Comparison of ENCODE assay signal across 8 mouse cellular contexts in genomic region chr1:37029154-37029907, GRCm38 (mm10). TPM values are rescaled to one million over a fixed set of nuclear protein-coding genes. Genes with fewer than 3 reads are reported as not detected.
A peak's percentile ranks its signal among the peaks of the same experiment; 100 is the strongest.
DNase-seq lines count a peak whose midpoint lies in the region; ATAC-seq lines count a peak whose summit lies in the region.

No protein-coding gene starts in this region.

- H3K4me1 ChIP-seq in forebrain, embryonic 10.5 days, result peaks cover 23% of the 10 kb centered on the region
- H3K4me1 ChIP-seq in heart, embryonic 14.5 days (ENCODE audit: control insufficient read depth in 2 of 2, insufficient read depth in 2 of 2, low read length in 2 of 2), result peaks cover 3 to 6% of the 10 kb centered on the region in 2 experiments; a peak in 3 of 4 replicates
- peaks cover 6% of the 10 kb centered on the region; the same call in 1 of the 2 replicates for H3K4me1 ChIP-seq in liver, embryonic 15.5 days (replicated peaks)
- H3K4me1 ChIP-seq in stomach, embryonic 15.5 days, result peaks cover 11% of the 10 kb centered on the region

- no peaks in the 10 kb centered on the region for H3K9me3 ChIP-seq in forebrain, embryonic 10.5 days
- H3K9me3 ChIP-seq in heart, embryonic 14.5 days (ENCODE audit: control insufficient read depth, low read length), result no peaks in the 10 kb centered on the region
- H3K9me3 ChIP-seq in liver, embryonic 15.5 days (replicated peaks), result no peaks in the 10 kb centered on the region
- no peaks in the 10 kb centered on the region for H3K9me3 ChIP-seq in stomach, embryonic 15.5 days

- peak overlapping the region; percentile 61 for H3K4me3 ChIP-seq in forebrain, embryonic 10.5 days
- H3K4me3 ChIP-seq in heart, embryonic 14.5 days (ENCODE audit: control insufficient read depth in 1 of 2, insufficient read depth in 1 of 2, low read depth in 1 of 2, low read length in 2 of 2), result peak overlapping the region; percentile 46 to 64
- peak overlapping the region; percentile 38 for H3K4me3 ChIP-seq in liver, embryonic 15.5 days (replicated peaks)
- peak overlapping the region; percentile 39 for H3K4me3 ChIP-seq in stomach, embryonic 15.5 days (replicated peaks)

- 3% methylated on average over 26 of the region's 26 CpGs for WGBS in forebrain, embryonic 10.5 days
- 3% methylated on average over 26 of the region's 26 CpGs for WGBS in heart, embryonic 14.5 days
- 3% methylated on average over 26 of the region's 26 CpGs for WGBS in liver, embryonic 15.5 days (ENCODE audit: insufficient replicate concordance)
- 2% methylated on average over 26 of the region's 26 CpGs for WGBS in stomach, embryonic 15.5 days

- ATAC-seq in heart, embryonic 14.5 days (ENCODE audit: insufficient number of reproducible peaks, insufficient read depth, low FRiP score, low read depth), result peak; percentile 31; the same call in 1 of the 2 replicates
- no peak for ATAC-seq in liver, embryonic 15.5 days (ENCODE audit: insufficient read depth)
- peak; percentile 87 for ATAC-seq in stomach, embryonic 15.5 days (ENCODE audit: insufficient read depth, low FRiP score, low read depth)

- H3K36me3 ChIP-seq in forebrain, embryonic 10.5 days (replicated peaks), result no peaks in the 10 kb centered on the region
- H3K36me3 ChIP-seq in heart, embryonic 14.5 days (ENCODE audit: control insufficient read depth, insufficient read depth, low read length), result no peaks in the 10 kb centered on the region
- no peaks in the 10 kb centered on the region for H3K36me3 ChIP-seq in liver, embryonic 15.5 days (replicated peaks)
- no peaks in the 10 kb centered on the region for H3K36me3 ChIP-seq in stomach, embryonic 15.5 days

- DNase-seq in kidney, adult 11 months, result peak; percentile 21
- no peak for DNase-seq in kidney, adult 9 months
- peak; percentile 92 for DNase-seq in forebrain, embryonic 10.5 days (ENCODE audit: extremely low spot score, low spot score)
- DNase-seq in kidney, postnatal 36 days, result peak; percentile 25 to 52
- peak; percentile 89 for DNase-seq in neural tube, embryonic 10.5 days (ENCODE audit: extremely low spot score, low spot score)

- peaks cover 17% of the 10 kb centered on the region for H3K27me3 ChIP-seq in forebrain, embryonic 10.5 days (ENCODE audit: poor library complexity, severe bottlenecking)
- H3K27me3 ChIP-seq in heart, embryonic 14.5 days (ENCODE audit: control insufficient read depth, insufficient read depth, low read length), result no peaks in the 10 kb centered on the region
- H3K27me3 ChIP-seq in liver, embryonic 15.5 days, result peaks cover 56% of the 10 kb centered on the region
- H3K27me3 ChIP-seq in stomach, embryonic 15.5 days (replicated peaks), result no peaks in the 10 kb centered on the region

- H3K27ac ChIP-seq in forebrain, embryonic 10.5 days, result peak overlapping the region; percentile 69
- no peak overlapping the region for H3K27ac ChIP-seq in heart, embryonic 14.5 days (replicated peaks in 1 of 2; ENCODE audit: control insufficient read depth in 1 of 2, insufficient read depth in 1 of 2, low read depth in 2 of 2, low read length in 2 of 2)
- no peak overlapping the region for H3K27ac ChIP-seq in liver, embryonic 15.5 days (replicated peaks)
- peak overlapping the region; percentile 89 for H3K27ac ChIP-seq in stomach, embryonic 15.5 days

- peak overlapping the region; percentile 78 for H3K4me2 ChIP-seq in heart, embryonic 14.5 days (ENCODE audit: low read length)
- peak overlapping the region; percentile 58 for H3K4me2 ChIP-seq in liver, embryonic 15.5 days
- H3K4me2 ChIP-seq in stomach, embryonic 15.5 days, result peak overlapping the region; percentile 62

- H3K9ac ChIP-seq in heart, embryonic 14.5 days (ENCODE audit: low read length), result peak overlapping the region; percentile 39
- H3K9ac ChIP-seq in liver, embryonic 15.5 days, result no peak overlapping the region
- H3K9ac ChIP-seq in stomach, embryonic 15.5 days, result no peak overlapping the region; the same call in 1 of the 2 replicates

RNA-seq across cellular contexts. Expression of gene Vwa3b, which starts 2.9 kb away (rescaled TPM):
- polyA plus RNA-seq in forebrain, embryonic 10.5 days (2016; fragmentation: Nextera tagmentation; extraction: Ambion mirVana), result 0.16 TPM in 1 of 2 replicates, not detected in the other
- polyA plus RNA-seq in heart, embryonic 14.5 days (2014; fragmentation: Nextera tagmentation; extraction: Ambion mirVana), result 0.50 TPM in 1 of 2 replicates, not detected in the other
- not detected in 2 replicates for polyA plus RNA-seq in liver, embryonic 15.5 days (2015; fragmentation: Nextera tagmentation; extraction: Ambion mirVana)
- 1.3 TPM in 2 replicates for polyA plus RNA-seq in stomach, embryonic 15.5 days (2015; fragmentation: Nextera tagmentation; extraction: Ambion mirVana)

Comparison
In these comparisons a context has a peak if more than half of its experiments do, and no peak if none do; other contexts are left out.
1. H3K27ac ChIP-seq: peak in forebrain, embryonic 10.5 days (single experiment) and stomach, embryonic 15.5 days (single experiment); none in heart, embryonic 14.5 days (0 of 2) and liver, embryonic 15.5 days (single experiment).
2. Peak in every context shown above with its lines, with median percentiles within 50 percentile points of each other: H3K4me3 ChIP-seq and H3K4me2 ChIP-seq.